Mouse (Mus musculus): ENCODE results near the gene Jmjd1c. TPM values are rescaled to one million over a fixed set of nuclear protein-coding genes. Genes with fewer than 3 reads are reported as not detected.

The Jmjd1c gene
- polyA plus RNA-seq, 1 experiment from 2014 or later = 28.8 TPM

- WGBS = 83% methylated on average over 10 of the region's 10 CpGs
Observed at GRCm38 (mm10) chr10:67083446-67084166, 12.3 kb upstream of the Jmjd1c start.

DNA sequence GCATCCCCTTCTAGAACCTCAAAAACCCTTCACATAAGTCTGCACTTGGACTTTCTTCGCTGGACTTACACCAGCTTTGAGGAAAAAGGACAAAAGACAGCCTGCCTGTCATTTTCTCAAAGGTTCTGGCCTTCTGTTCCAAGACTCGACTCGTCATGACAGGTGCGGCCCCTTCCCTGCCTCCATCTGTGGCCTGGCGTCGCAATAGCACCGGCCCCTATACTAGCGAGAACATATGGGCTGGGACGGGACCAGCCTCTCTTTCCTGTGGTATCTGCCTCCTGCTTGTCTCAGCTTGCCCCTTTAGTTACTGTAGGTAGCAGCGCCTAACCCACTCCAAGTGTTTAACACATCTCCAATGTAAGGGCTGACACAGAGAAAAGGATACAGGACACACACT, 10.8 kb upstream of the Jmjd1c start:
- no peak for TF ChIP-seq EP300 (optimal IDR thresholded peaks at IDR 0.05)
- WGBS = 82% methylated on average over 10 of the region's 10 CpGs
- no peaks in the 10 kb centered on the region for H3K36me3 ChIP-seq (ENCODE audit: control insufficient read depth, insufficient read depth, low read length)
- no peaks in the 10 kb centered on the region for H3K27me3 ChIP-seq (ENCODE audit: control insufficient read depth, insufficient read depth, low read length)
- ATAC-seq (ENCODE audit: low FRiP score, low TSS enrichment) = no peak
- no peak overlapping the region for H3K4me3 ChIP-seq (ENCODE audit: low read depth, low read length)
- no peak overlapping the region for H3K9ac ChIP-seq (ENCODE audit: low read length)
- no peak for DNase-seq (ENCODE audit: low spot score)
- H3K27ac ChIP-seq (replicated peaks) = no peak overlapping the region
- H3K4me2 ChIP-seq (replicated peaks; ENCODE audit: low read depth) = no peak overlapping the region
- H3K9me3 ChIP-seq (ENCODE audit: control insufficient read depth, low read length) = no peaks in the 10 kb centered on the region
- H3K4me1 ChIP-seq (replicated peaks; ENCODE audit: control insufficient read depth, insufficient read depth) = no peaks in the 10 kb centered on the region

More at GRCm38 (mm10) chr10:67083446-67084166, 12.3 kb upstream of the Jmjd1c start:
- ATAC-seq (ENCODE audit: low FRiP score, low TSS enrichment) (no peak), DNase-seq (ENCODE audit: low spot score) (no peak)
- Histone ChIP-seq H3K27me3 (ENCODE audit: control insufficient read depth, insufficient read depth, low read length) (no peaks in the 10 kb centered on the region), H3K9me3 (ENCODE audit: control insufficient read depth, low read length) (no peaks in the 10 kb centered on the region), H3K4me3 (ENCODE audit: low read depth, low read length) (no peak overlapping the region), H3K4me1 (replicated peaks; ENCODE audit: control insufficient read depth, insufficient read depth) (no peaks in the 10 kb centered on the region), H3K9ac (ENCODE audit: low read length) (no peak overlapping the region), H3K27ac (replicated peaks) (no peak overlapping the region), H3K36me3 (ENCODE audit: control insufficient read depth, insufficient read depth, low read length) (no peaks in the 10 kb centered on the region), H3K4me2 (replicated peaks; ENCODE audit: low read depth) (no peak overlapping the region)
- no peak for TF ChIP-seq EP300 (optimal IDR thresholded peaks at IDR 0.05)
- TF ChIP-seq CTCF (IDR thresholded peaks at IDR 0.05; ENCODE audit: low read depth) = no peak

GRCm38 (mm10) chr10:67085916-67086315, 10.0 kb upstream of the Jmjd1c start:
- no peak overlapping the region for H3K4me2 ChIP-seq (replicated peaks; ENCODE audit: low read depth)
- DNase-seq (ENCODE audit: low spot score) (no peak), ATAC-seq (ENCODE audit: low FRiP score, low TSS enrichment) (no peak)
- H3K4me3 ChIP-seq (ENCODE audit: low read depth, low read length) = no peak overlapping the region
- H3K4me1 ChIP-seq (replicated peaks; ENCODE audit: control insufficient read depth, insufficient read depth) = no peaks in the 10 kb centered on the region
- H3K9me3 ChIP-seq (ENCODE audit: control insufficient read depth, low read length) = no peaks in the 10 kb centered on the region
- H3K27me3 ChIP-seq (ENCODE audit: control insufficient read depth, insufficient read depth, low read length) = no peaks in the 10 kb centered on the region
- no peak overlapping the region for H3K27ac ChIP-seq (replicated peaks)
- 64% methylated on average over 7 of the region's 7 CpGs for WGBS
- H3K9ac ChIP-seq (ENCODE audit: low read length) = no peak overlapping the region
- no peak for TF ChIP-seq EP300 (optimal IDR thresholded peaks at IDR 0.05)
- no peak for TF ChIP-seq CTCF (IDR thresholded peaks at IDR 0.05; ENCODE audit: low read depth)
- H3K36me3 ChIP-seq (ENCODE audit: control insufficient read depth, insufficient read depth, low read length) = no peaks in the 10 kb centered on the region

- H3K27ac ChIP-seq (replicated peaks) = no peak overlapping the region
- no peak overlapping the region for H3K9ac ChIP-seq (ENCODE audit: low read length)
- TF ChIP-seq CTCF (IDR thresholded peaks at IDR 0.05; ENCODE audit: low read depth) (no peak), EP300 (optimal IDR thresholded peaks at IDR 0.05) (no peak)
- H3K4me1 ChIP-seq (replicated peaks; ENCODE audit: control insufficient read depth, insufficient read depth) = no peaks in the 10 kb centered on the region
- DNase-seq (ENCODE audit: low spot score) (no peak), ATAC-seq (ENCODE audit: low FRiP score, low TSS enrichment) (no peak)
- WGBS = 89% methylated on average over 5 of the region's 5 CpGs
- H3K36me3 ChIP-seq (ENCODE audit: control insufficient read depth, insufficient read depth, low read length) = no peaks in the 10 kb centered on the region
- no peaks in the 10 kb centered on the region for H3K27me3 ChIP-seq (ENCODE audit: control insufficient read depth, insufficient read depth, low read length)
- H3K4me3 ChIP-seq (ENCODE audit: low read depth, low read length) = no peak overlapping the region
- no peak overlapping the region for H3K4me2 ChIP-seq (replicated peaks; ENCODE audit: low read depth)
- H3K9me3 ChIP-seq (ENCODE audit: control insufficient read depth, low read length) = no peaks in the 10 kb centered on the region
Observed at GRCm38 (mm10) chr10:67087447-67088226, 8.3 kb upstream of the Jmjd1c start.

GRCm38 (mm10) chr10:67090611-67091010, 5.3 kb upstream of the Jmjd1c start:
- no peaks in the 10 kb centered on the region for H3K4me1 ChIP-seq (replicated peaks; ENCODE audit: control insufficient read depth, insufficient read depth)
- no peaks in the 10 kb centered on the region for H3K9me3 ChIP-seq (ENCODE audit: control insufficient read depth, low read length)
- no peaks in the 10 kb centered on the region for H3K36me3 ChIP-seq (ENCODE audit: control insufficient read depth, insufficient read depth, low read length)
- H3K4me2 ChIP-seq (replicated peaks; ENCODE audit: low read depth) = no peak overlapping the region
- H3K27ac ChIP-seq (replicated peaks) = no peak overlapping the region
- no peak overlapping the region for H3K9ac ChIP-seq (ENCODE audit: low read length)
- H3K4me3 ChIP-seq (ENCODE audit: low read depth, low read length) = no peak overlapping the region
- no peaks in the 10 kb centered on the region for H3K27me3 ChIP-seq (ENCODE audit: control insufficient read depth, insufficient read depth, low read length)
- DNase-seq (ENCODE audit: low spot score) (no peak), ATAC-seq (ENCODE audit: low FRiP score, low TSS enrichment) (no peak)
- TF ChIP-seq EP300 (optimal IDR thresholded peaks at IDR 0.05) (no peak), CTCF (IDR thresholded peaks at IDR 0.05; ENCODE audit: low read depth) (no peak)
- 94% methylated on average over 4 of the region's 4 CpGs for WGBS

GRCm38 (mm10) chr10:67094922-67095321, 1.0 kb upstream of the Jmjd1c start:
- DNase-seq (ENCODE audit: low spot score) (no peak), ATAC-seq (ENCODE audit: low FRiP score, low TSS enrichment) (peak; percentile 24)
- Histone ChIP-seq H3K27me3 (ENCODE audit: control insufficient read depth, insufficient read depth, low read length) (no peaks in the 10 kb centered on the region), H3K9me3 (ENCODE audit: control insufficient read depth, low read length) (no peaks in the 10 kb centered on the region), H3K36me3 (ENCODE audit: control insufficient read depth, insufficient read depth, low read length) (no peaks in the 10 kb centered on the region), H3K27ac (replicated peaks) (no peak overlapping the region), H3K4me2 (replicated peaks; ENCODE audit: low read depth) (no peak overlapping the region), H3K9ac (ENCODE audit: low read length) (no peak overlapping the region), H3K4me3 (ENCODE audit: low read depth, low read length) (no peak overlapping the region), H3K4me1 (replicated peaks; ENCODE audit: control insufficient read depth, insufficient read depth) (0 out of 2 replicates have a peak, but pooled peaks cover 2% of the 10 kb centered on the region)
- TF ChIP-seq CTCF (IDR thresholded peaks at IDR 0.05; ENCODE audit: low read depth) = no peak
- no peak for TF ChIP-seq EP300 (optimal IDR thresholded peaks at IDR 0.05)
- WGBS = 68% methylated on average over 7 of the region's 7 CpGs
